Mouse (Mus musculus): ENCODE measurements around the gene Gm5134. TPM values are rescaled to one million over a fixed set of nuclear protein-coding genes. Genes with fewer than 3 reads are reported as not detected.

Gene Gm5134
- polyA plus RNA-seq, 1 experiment from 2014 or later, result not detected

DNA sequence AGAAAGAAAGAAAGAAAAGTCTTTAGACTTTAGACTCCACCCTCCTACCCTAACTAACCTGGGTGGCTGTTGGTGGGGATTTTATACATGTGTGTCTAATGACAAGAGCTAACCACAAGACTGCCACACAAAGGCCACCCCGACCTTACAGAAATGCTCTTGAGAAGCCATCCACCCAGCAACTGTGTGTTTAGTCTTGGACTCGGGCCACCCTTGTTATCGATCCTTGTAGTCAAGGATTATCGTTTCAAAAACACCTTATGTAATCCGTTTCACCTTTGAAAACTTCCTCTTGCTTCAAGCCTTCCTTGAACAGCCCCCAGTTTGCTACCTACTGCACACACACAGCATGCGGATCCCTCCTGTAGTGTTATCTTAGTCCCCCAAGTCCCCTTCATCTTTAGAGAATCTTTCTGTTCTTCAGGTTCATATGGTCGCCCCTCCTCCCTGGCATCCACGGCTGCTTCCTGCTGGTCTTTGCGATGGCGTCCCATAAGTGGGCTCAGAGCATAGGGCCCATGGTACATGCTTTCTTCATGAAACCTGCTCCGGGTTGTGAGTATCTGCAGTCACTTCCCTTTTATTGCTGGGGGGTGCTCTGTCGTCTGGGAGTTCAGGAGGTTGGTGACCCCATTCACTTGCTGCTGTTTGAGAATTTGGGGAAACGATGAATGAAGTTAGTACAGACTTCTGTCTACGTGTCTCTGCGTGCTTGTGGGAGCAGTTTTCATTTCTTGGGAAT, 11.4 kb upstream of the Gm5134 start, which contains the start of gene Vpreb3:
Vpreb3 (plus strand) TSS at position 322 of the 742 bp plus-strand sequence.
- H3K9me3 ChIP-seq (replicated peaks; ENCODE audit: control insufficient read depth, low read length), result no peaks in the 10 kb centered on the region
- H3K4me3 ChIP-seq (ENCODE audit: low read depth, low read length), result no peak within 1 kb of the TSS
- H3K36me3 ChIP-seq (replicated peaks; ENCODE audit: control insufficient read depth, insufficient read depth, low read depth, low read length), result no peaks in the 10 kb centered on the region
- ATAC-seq (replicated peaks; ENCODE audit: insufficient number of reproducible peaks, low FRiP score, low TSS enrichment, low read depth), result no peak
- H3K27ac ChIP-seq (replicated peaks; ENCODE audit: low read depth, low read length), result no peak within 1 kb of the TSS
- no peak for DNase-seq (ENCODE audit: low spot score)
- no peaks in the 10 kb centered on the region for H3K4me1 ChIP-seq (ENCODE audit: control insufficient read depth, insufficient read depth, low read length)
- 80% methylated on average over 15 of the region's 15 CpGs for WGBS
- H3K27me3 ChIP-seq (ENCODE audit: control insufficient read depth, insufficient read depth, low read length), result no peaks in the 10 kb centered on the region; the same call in 1 of the 2 replicates
- no peak within 1 kb of the TSS for H3K9ac ChIP-seq (replicated peaks; ENCODE audit: low read length)
- no peak within 1 kb of the TSS for H3K4me2 ChIP-seq (ENCODE audit: low read depth, low read length)

DNA sequence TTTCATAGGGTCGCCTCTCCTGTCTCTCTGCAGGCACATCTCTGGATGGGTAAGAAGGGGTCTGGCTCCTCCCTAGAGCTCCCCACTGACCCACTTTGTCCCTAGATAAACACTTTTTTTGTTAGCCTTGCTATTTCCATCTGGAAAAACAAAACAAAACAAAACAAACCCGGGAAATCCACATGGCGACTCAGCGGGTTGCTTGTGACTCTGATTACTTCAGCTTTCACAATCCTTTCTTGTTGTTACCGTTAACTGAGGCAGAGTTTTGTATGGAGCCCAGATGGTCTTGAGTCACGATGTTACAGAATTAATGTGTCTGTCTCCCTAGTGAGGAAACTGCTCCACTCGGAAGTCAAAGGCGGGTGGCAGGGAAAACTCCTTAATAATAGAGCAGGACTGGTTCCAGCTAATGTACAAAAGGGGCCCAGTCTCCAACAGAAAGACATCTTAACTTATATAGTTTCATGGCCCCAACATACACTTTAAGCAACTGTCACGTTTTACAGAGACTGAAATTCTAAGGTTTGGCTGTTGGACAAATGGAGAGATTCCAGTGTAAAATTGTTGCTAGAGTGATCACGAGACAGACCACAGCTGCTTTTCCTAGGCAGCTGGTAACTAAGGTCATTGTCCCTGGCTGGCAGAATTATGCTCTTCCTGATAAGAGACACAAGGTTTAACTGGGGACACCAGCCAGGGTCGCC, 10.1 kb upstream of the Gm5134 start:
- DNase-seq (ENCODE audit: low spot score), result no peak
- 29% methylated on average over 11 of the region's 11 CpGs for WGBS

DNA sequence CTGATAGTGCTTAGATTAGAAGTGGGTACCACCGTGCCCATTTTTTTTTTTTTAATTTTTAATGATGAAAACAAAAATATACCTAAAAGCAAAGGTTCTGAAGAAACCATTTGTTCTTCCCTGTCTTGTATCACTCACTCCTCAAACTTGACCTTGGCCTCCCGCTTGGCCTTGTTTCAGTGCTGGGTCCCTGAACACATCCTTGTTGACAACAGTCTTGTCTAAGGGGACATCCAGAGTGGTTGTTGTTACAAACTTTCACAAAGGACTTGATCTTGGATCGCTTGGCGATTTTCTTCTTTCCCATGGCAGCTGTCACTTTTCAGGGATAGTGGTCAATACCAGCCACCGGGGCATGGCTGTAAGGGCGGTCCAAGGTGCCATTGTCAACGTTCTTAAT, 9.1 kb upstream of the Gm5134 start:
- Histone ChIP-seq H3K9me3 (replicated peaks; ENCODE audit: control insufficient read depth, low read length) (no peaks in the 10 kb centered on the region), H3K4me1 (ENCODE audit: control insufficient read depth, insufficient read depth, low read length) (no peaks in the 10 kb centered on the region), H3K9ac (replicated peaks; ENCODE audit: low read length) (no peak overlapping the region), H3K27ac (replicated peaks; ENCODE audit: low read depth, low read length) (no peak overlapping the region), H3K27me3 (ENCODE audit: control insufficient read depth, insufficient read depth, low read length) (no peaks in the 10 kb centered on the region), H3K4me3 (ENCODE audit: low read depth, low read length) (no peak overlapping the region), H3K36me3 (replicated peaks; ENCODE audit: control insufficient read depth, insufficient read depth, low read depth, low read length) (no peaks in the 10 kb centered on the region), H3K4me2 (ENCODE audit: low read depth, low read length) (no peak overlapping the region)
- no peak for DNase-seq (ENCODE audit: low spot score)
- 93% methylated on average over 7 of the region's 7 CpGs for WGBS
- ATAC-seq (replicated peaks; ENCODE audit: insufficient number of reproducible peaks, low FRiP score, low TSS enrichment, low read depth), result no peak

More for the DNA sequence above, 10.1 kb upstream of the Gm5134 start:
- Histone ChIP-seq H3K27me3 (ENCODE audit: control insufficient read depth, insufficient read depth, low read length) (no peaks in the 10 kb centered on the region), H3K4me3 (ENCODE audit: low read depth, low read length) (no peak overlapping the region), H3K9ac (replicated peaks; ENCODE audit: low read length) (no peak overlapping the region), H3K27ac (replicated peaks; ENCODE audit: low read depth, low read length) (no peak overlapping the region), H3K4me1 (ENCODE audit: control insufficient read depth, insufficient read depth, low read length) (no peaks in the 10 kb centered on the region), H3K36me3 (replicated peaks; ENCODE audit: control insufficient read depth, insufficient read depth, low read depth, low read length) (no peaks in the 10 kb centered on the region), H3K4me2 (ENCODE audit: low read depth, low read length) (no peak overlapping the region), H3K9me3 (replicated peaks; ENCODE audit: control insufficient read depth, low read length) (no peaks in the 10 kb centered on the region)
- ATAC-seq (replicated peaks; ENCODE audit: insufficient number of reproducible peaks, low FRiP score, low TSS enrichment, low read depth), result no peak

DNA sequence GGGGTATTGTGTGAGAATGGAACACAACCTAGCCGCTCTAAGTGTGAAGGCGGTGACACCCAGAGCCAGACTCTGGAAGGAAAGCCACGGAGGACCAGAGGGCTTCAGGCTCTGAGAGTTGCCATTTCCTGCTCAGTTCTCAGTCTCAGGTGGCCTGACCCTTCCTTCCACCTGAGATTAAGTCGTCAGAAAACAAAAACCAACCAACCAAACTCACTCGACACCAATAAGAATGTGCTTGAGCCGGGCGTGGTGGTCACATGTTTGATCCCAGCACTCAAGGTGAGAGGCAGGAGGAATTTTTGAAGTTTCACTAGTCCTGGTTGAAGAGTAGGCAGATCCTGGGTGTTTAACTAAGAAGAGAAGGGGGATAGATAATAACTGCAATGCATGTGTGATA, 8.4 kb upstream of the Gm5134 start:
- H3K4me2 ChIP-seq (ENCODE audit: low read depth, low read length), result no peak overlapping the region
- no peak for DNase-seq (ENCODE audit: low spot score)
- ATAC-seq (replicated peaks; ENCODE audit: insufficient number of reproducible peaks, low FRiP score, low TSS enrichment, low read depth), result no peak
- no peak overlapping the region for H3K27ac ChIP-seq (replicated peaks; ENCODE audit: low read depth, low read length)
- no peak overlapping the region for H3K9ac ChIP-seq (replicated peaks; ENCODE audit: low read length)
- no peaks in the 10 kb centered on the region for H3K36me3 ChIP-seq (replicated peaks; ENCODE audit: control insufficient read depth, insufficient read depth, low read depth, low read length)
- 77% methylated on average over 7 of the region's 7 CpGs for WGBS
- no peaks in the 10 kb centered on the region for H3K27me3 ChIP-seq (ENCODE audit: control insufficient read depth, insufficient read depth, low read length)
- no peak overlapping the region for H3K4me3 ChIP-seq (ENCODE audit: low read depth, low read length)
- no peaks in the 10 kb centered on the region for H3K9me3 ChIP-seq (replicated peaks; ENCODE audit: control insufficient read depth, low read length)
- H3K4me1 ChIP-seq (ENCODE audit: control insufficient read depth, insufficient read depth, low read length), result no peaks in the 10 kb centered on the region

DNA sequence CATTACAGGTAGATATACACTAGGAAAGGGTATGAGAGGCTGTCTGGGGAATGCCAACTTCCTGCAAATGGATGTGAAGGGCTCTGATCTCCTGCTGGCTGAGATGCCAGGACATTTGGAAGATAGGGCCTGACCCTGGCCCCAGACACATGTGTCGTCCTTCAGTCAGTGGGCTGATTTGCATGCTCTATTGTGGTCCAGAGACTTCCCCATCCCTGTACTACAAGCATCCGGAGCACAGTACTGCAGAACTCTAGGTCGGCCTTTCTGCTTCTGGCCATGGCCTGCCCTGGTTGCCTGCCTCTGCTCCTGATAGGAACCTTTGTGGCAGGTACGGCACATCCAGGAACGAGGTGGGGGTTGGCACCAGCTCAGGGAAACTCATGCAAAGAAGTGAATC, 6.2 kb upstream of the Gm5134 start:
- H3K27me3 ChIP-seq (ENCODE audit: control insufficient read depth, insufficient read depth, low read length), result no peaks in the 10 kb centered on the region
- DNase-seq (ENCODE audit: low spot score), result no peak

DNA sequence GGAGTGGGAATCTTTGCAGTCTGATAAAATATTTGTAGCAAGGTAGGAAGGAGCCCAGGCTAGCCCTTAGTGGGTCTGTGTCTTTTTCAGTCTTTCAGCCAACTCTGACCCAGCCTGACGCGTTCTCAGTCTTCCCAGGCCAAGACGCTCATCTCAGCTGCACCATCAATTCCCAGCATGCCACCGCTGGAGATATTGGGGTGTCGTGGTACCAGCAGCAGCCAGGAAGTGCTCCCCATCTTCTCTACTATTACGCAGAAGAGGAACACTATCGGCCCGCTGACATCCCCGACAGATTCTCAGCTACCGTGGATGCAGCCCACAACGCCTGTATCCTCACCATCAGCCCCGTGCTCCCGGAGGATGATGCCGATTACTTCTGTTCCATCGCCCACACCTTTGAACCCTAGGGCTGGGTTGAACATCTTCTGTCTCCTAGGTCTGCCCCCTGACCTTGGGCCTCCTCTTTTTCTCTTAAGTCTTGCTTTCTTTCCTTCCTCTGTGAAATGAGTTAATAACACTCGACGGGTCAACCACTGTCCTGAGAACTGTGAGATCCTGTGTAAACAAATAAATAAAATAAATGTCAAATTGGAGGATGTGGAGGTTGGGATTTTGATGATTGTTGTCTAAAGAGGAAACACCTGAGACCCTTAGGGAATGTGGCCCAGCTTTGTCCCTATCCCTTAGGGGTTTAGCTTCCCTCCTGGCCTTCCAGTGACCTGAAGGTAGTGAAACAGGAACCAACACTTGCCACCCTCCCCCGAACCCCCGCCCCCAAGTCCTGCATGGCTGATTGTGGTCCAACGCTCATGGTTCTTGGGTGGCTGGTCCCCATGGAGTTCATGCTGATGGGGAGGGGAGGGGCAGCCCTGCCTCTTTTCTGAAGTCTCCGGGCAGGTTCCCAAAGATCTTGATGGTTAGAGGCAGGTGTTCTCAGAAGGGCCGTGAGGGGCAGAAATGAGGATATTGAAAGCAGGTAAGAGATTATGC, 5.0 kb upstream of the Gm5134 start:
- H3K4me3 ChIP-seq (ENCODE audit: low read depth, low read length), result no peak overlapping the region
- DNase-seq (ENCODE audit: low spot score), result no peak
- H3K9me3 ChIP-seq (replicated peaks; ENCODE audit: control insufficient read depth, low read length), result no peaks in the 10 kb centered on the region
- H3K27ac ChIP-seq (replicated peaks; ENCODE audit: low read depth, low read length), result no peak overlapping the region
- WGBS, result 76% methylated on average over 22 of the region's 22 CpGs
- ATAC-seq (replicated peaks; ENCODE audit: insufficient number of reproducible peaks, low FRiP score, low TSS enrichment, low read depth), result no peak
- H3K36me3 ChIP-seq (replicated peaks; ENCODE audit: control insufficient read depth, insufficient read depth, low read depth, low read length), result no peaks in the 10 kb centered on the region
- no peak overlapping the region for H3K9ac ChIP-seq (replicated peaks; ENCODE audit: low read length)
- no peaks in the 10 kb centered on the region for H3K4me1 ChIP-seq (ENCODE audit: control insufficient read depth, insufficient read depth, low read length)
- no peak overlapping the region for H3K4me2 ChIP-seq (ENCODE audit: low read depth, low read length)
- H3K27me3 ChIP-seq (ENCODE audit: control insufficient read depth, insufficient read depth, low read length), result no peaks in the 10 kb centered on the region

More for the DNA sequence above, 6.2 kb upstream of the Gm5134 start:
- WGBS, result 78% methylated on average over 5 of the region's 5 CpGs
- Histone ChIP-seq H3K4me3 (ENCODE audit: low read depth, low read length) (no peak overlapping the region), H3K36me3 (replicated peaks; ENCODE audit: control insufficient read depth, insufficient read depth, low read depth, low read length) (no peaks in the 10 kb centered on the region), H3K4me1 (ENCODE audit: control insufficient read depth, insufficient read depth, low read length) (no peaks in the 10 kb centered on the region), H3K4me2 (ENCODE audit: low read depth, low read length) (no peak overlapping the region), H3K9ac (replicated peaks; ENCODE audit: low read length) (no peak overlapping the region), H3K9me3 (replicated peaks; ENCODE audit: control insufficient read depth, low read length) (no peaks in the 10 kb centered on the region), H3K27ac (replicated peaks; ENCODE audit: low read depth, low read length) (no peak overlapping the region)
- no peak for ATAC-seq (replicated peaks; ENCODE audit: insufficient number of reproducible peaks, low FRiP score, low TSS enrichment, low read depth)

DNA sequence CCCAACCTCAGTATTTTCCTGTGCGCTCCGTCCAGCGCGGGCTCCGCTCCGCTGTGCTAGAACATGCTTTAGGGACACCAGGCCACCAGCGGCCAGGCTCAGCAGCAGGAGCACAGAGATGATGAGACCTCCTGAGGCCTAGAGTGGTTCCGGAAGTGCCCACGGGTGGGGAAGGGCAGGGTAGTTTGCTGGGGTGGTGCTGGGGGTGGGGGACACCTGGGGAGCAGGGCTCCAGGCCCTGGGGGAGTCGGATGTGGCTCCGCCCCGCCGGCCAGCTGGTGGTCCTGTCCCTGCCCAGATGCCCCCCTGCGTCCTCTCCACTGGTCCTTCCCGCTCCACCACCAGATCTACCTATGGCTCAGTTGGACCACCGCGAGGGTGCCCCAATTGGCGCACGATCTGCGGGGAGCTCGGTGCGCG, 3.5 kb upstream of the Gm5134 start:
- DNase-seq (ENCODE audit: low spot score), result peak; percentile 62
- Histone ChIP-seq H3K36me3 (replicated peaks; ENCODE audit: control insufficient read depth, insufficient read depth, low read depth, low read length) (no peaks in the 10 kb centered on the region), H3K27ac (replicated peaks; ENCODE audit: low read depth, low read length) (no peak overlapping the region), H3K4me2 (ENCODE audit: low read depth, low read length) (peak overlapping the region; percentile 84), H3K27me3 (ENCODE audit: control insufficient read depth, insufficient read depth, low read length) (no peaks in the 10 kb centered on the region), H3K4me3 (ENCODE audit: low read depth, low read length) (peak overlapping the region; percentile 41), H3K9ac (replicated peaks; ENCODE audit: low read length) (peak overlapping the region; percentile 50), H3K4me1 (ENCODE audit: control insufficient read depth, insufficient read depth, low read length) (no peaks in the 10 kb centered on the region), H3K9me3 (replicated peaks; ENCODE audit: control insufficient read depth, low read length) (no peaks in the 10 kb centered on the region)
- WGBS, result under 1% methylated on average over 23 of the region's 23 CpGs
- ATAC-seq (replicated peaks; ENCODE audit: insufficient number of reproducible peaks, low FRiP score, low TSS enrichment, low read depth), result peak; percentile 40; the same call in 1 of the 2 replicates
